Mouse (Mus musculus) gastrocnemius, postnatal 14 days (tissue): ENCODE measurements around the gene Slc26a10. TPM values are rescaled to one million over a fixed set of nuclear protein-coding genes. Genes with fewer than 3 reads are reported as not detected.
"Not testable (repeated sequence)": the region's sequence is repeated elsewhere in the genome, so short reads cannot be mapped to it uniquely, and the experiment has no call there.

ENCODE experiments used
- DNase-seq: peaks from one replicate; pipeline ENCODE4 v3.0.0; 2021; ENCODE audit warnings: mixed read lengths
- intact Hi-C: fragments of 180-260 bp; cut with DNase I; formaldehyde crosslinking; loops from one replicate; pipeline ENCODE4 v1.15.1; 2025; ENCODE audit warnings: low total_unique reads
- total RNA-seq, 2 experiments: library from RNA; stranded (reverse); gene quantifications; 2 replicates each; pipeline ENCODE4 v1.2.3; 2021

Gene Slc26a10
- total RNA-seq, 2 experiments from 2014 or later: 3.7 to 7.6 TPM

DNA sequence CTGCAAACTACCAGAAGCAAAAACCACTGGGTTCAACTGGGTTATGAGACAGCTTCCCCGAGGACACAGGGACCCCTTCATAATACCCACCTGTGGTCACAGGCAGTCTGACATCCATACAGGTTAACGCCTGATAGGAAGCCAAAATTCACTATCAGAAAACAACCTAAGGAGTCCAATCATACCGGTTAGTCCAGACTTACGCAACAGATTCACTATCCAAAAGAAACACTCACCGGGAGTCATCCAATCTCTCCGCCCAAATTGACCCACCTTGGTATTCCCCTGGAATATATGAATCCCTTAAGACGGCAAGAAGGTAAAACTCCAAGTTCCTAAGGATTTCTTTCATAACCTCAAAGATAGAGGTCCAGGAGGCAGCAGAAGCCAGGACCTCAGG lies 35.9 kb downstream of the Slc26a10 start:
- intact Hi-C loops: no loop called here
- DNase-seq: no peak

DNA sequence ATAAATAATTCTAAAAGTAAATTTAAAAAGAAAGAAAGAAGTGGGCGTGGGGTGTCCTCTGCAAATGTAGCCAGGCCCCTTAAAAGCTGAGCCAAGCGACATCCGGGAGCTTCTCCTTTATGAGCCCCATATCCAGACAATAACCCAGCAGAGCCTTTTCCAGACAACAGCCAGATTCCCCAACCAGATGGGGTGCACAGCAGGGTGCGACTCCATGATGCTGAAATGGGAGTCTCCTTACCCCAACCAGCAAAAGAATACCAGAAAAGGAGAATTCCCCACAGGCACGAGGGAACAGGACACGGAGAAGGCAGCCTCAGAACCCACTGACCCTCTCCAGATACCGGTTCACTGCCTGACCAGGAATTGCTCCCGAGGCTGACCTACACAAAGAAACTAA lies 37.2 kb downstream of the Slc26a10 start:
- intact Hi-C loops: no loop called here

DNA sequence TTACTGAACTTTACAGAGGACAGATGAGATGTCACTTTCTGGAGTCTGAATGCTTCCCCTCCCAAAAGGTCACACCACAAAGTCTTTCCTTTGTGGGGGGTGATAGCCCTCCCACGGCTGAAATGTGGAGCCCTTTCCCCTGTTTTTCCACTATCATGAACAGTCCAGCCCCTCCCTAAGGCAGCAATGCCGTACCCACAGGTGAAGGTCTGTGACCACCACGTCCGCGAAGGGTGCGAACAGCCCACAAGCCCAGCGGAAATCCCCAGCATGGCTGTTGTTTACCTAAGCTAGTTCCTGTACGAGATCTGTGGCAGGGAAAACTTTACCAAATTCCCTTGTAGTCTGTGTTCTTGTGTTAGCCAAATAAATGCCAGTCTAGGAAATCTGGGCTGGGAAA lies 38.9 kb downstream of the Slc26a10 start:
- no peak for DNase-seq
- intact Hi-C loops: no loop called here

More for the DNA sequence above, 37.2 kb downstream of the Slc26a10 start:
- no peak for DNase-seq

DNA sequence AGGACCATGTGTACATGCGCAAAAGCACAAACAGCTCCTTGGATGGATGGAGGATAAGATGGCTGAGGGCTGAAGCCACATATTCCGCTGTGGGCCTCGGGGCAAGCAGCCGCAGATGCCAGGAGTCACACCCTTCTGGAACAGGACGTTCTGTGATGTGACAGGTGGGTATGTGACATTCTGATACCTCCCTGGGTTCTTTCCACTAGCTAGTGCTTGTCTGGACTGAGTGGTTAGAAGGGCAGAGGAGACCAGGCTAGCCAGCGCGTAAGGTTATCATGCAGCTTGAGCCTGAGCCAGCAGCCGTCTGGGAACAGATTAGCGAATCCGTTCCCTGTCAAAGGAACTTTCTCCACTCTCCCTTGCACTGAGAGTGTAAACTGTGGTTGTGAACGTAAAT lies 39.5 kb downstream of the Slc26a10 start:
- no peak for DNase-seq
- intact Hi-C loops: no loop called here

DNA sequence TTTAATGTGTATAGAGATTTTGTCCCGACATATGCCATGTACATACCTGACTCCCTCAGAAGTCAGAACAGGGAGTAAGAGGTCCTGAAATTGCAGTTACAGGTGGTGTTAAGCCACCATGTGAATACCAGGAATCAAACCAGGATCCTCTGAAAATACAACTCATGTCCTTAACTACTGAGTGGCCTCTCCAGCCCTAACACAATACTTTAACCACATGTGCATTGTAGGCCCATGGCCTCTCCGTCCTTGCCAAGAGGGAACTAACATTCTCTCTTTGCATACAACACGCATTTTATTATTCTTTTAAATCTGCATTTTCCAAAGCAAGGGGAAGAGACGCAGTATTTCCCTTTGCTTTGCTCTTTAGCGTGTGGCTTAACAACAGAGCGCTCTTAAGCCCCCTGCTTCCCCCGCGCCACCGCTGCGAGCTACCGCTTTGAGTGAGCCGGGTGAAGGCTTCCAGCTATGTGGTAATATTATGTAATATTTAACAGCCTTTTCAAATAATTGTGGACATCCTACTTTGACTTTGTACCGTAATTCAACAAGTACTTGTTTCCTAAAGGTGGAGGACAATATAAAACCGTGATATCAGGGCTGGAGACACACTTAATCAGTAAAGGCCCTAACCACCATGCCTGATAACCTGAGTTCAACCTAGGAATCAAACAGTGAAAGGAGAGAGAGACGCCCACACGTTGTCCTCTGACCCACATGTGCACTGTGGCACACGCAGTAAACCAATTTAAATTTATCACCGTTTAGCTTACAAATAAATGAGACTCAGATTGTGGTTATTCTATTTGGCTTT lies 41.9 kb downstream of the Slc26a10 start:
- DNase-seq: no peak
- intact Hi-C loops: no loop called here

DNA sequence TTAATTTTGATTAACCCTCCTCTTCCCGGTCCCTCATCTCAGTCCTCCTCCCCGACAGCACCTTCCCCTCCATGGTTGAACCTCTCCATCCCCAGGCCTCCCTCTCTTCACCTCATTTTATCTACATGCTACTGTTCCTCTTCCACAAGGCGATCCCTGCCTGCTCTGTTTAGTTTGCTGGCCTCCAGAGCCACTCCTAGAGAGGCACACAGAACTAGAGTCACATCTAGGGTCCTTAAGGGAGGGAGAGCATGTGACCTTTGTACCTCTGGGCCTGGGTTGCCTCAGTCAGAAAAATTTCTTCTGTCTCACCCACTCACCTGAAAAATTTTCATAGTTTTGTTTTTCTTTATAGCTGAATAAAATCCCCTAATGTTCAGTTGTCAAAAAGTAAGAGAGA lies 42.5 kb downstream of the Slc26a10 start:
- intact Hi-C loops: no loop called here
- DNase-seq: no peak

DNA sequence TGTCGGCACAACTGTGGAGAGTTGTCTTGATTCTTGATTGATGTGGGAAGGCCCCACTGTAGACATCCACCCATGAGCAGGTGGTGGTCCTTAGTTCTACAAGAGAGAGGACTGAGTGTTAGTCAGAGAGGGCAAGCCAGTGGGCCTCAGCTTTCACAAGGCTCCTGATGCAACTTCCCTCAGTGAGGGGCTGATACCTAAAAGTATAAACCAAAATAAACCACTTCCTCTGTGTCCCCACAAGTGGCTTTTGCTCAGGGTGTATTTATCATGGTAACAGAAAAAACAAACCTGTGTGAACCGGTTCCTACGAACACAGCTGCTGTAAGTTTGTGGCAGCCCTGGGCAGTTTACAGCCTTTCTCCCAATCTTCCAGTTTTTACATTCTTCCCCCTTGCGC lies 43.9 kb downstream of the Slc26a10 start:
- DNase-seq: no peak
- intact Hi-C loops: no loop called here

DNA sequence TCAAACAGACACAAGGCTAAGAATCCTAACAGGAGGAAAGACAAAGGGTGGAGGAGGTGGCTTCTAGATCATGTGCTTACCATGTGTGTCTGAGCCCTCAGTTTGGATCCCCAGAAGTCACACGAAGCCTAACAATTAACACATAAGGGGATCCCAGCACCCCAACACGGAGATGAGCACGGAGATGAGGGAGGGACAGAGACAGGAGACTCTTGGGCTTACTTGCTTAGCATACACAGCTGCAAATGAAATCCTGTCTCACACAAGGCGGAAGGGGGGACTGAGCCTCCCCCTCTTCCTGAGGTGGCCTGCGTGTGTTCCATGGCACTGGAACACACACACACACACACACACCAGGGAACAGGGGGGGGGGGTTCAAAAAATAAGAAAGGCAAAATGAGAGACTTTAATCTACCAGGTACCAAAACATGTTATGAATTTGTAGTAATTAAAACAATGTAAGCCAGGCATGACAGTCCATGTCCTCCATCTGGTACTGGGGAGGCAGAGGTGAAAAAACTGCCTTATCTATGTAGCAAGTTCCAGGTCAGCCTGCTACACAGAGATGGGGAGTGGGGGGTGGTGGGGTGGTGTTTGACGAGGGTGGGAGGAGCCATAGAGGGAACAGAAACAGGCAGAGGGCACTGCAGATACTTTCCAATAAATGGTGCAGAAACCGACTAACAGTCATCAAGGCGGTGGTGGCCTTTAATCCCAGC lies 45.2 kb downstream of the Slc26a10 start:
- intact Hi-C loops: no loop called here
- DNase-seq: no peak

DNA sequence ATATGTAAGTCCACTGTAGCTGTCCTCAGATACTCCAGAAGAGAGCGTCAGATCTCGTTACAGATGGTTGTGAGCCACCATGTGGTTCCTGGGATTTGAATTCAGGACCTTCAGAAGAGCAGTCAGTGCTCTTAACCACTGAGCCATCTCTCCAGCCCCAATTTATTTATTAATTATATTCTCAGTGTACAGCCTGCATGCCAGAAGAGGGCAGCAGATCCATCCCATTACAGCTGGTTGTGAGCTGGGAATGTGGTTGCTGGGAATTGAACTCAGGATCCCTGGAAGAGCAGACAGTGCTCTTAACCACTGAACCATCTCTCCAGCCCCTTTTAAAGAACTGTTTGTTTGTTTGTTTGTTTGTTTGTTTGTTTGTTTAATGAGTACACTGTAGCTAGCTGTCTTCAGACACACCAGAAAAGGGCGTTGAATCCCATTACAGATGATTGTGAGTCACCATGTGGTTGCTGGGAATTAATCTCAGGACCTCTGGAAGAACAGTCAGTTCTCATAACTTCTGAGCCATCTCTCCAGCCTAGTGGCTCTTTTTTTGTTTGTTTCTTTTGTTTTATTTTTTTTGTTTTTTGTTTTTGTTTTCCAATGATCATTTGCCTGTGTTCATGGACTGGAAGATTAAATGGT lies 45.9 kb downstream of the Slc26a10 start:
- intact Hi-C loops: not testable (repeated sequence)

DNA sequence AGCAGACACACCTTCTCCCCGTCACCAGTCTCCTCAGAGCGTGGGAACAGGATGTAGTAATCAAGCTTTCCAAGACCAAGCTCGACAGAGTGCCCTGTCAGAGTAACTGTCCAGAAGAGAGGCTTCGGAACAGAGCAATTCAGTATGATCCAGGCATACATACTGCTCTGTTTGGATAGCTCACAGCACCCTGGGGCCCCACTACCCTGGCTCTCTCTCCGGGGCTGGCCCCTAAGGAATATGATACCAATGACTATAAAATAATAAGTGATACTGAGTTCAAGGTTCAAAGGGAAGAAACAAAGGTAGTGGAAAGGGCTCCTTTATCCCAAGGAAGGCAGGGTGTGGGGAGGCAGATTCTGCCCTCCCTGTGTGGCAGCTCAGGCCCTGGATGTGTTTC lies 48.0 kb downstream of the Slc26a10 start:
- no peak for DNase-seq
- intact Hi-C loops: no loop called here

More for the DNA sequence above, 45.9 kb downstream of the Slc26a10 start:
- DNase-seq: not testable (repeated sequence)

DNA sequence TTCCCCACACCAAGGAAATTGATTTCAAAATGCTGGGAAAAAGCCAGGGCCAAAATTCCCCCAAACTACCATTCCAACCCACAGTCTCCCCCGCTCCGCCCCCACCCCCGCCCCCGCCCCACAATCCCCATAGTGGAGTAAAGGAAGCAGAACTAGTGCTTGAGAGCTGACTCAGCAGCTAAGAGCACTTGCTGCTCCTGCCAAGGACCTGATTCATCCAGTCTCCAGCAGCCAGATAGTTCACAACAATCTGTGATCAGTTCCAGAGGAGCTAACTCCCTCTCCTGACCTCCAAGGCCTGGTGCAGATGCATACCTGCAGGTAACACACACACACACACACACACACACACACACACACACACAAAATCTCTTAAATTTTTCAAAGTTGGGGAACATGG lies 51.0 kb downstream of the Slc26a10 start:
- intact Hi-C loops: no loop called here
- DNase-seq: no peak

DNA sequence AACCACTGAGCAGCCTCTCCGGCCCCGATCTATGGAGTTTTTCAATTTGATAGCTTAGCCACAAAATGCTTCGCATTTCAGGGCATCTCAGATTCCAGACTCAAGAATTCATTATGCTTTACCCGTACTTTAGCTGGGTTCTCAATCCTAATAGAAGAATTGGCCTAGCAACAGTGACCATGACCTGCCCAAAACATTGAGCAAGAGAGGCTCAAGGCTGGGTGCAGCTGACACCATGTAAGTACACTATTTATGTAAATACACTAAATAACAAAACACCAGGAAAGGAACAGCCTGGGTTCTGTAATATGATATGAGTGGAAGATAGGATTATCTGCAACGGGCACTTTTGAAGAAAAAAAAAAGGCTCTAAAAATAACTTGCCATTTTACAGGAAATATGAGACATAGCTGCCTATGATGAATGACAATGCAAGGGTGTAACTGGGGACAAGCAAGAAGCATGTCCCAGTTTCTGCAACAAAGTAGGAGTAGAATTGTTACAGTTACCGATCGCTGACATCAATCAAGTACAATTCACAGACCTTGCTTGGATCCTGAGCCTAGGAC lies 52.6 kb downstream of the Slc26a10 start:
- intact Hi-C loops: no loop called here
- DNase-seq: no peak

DNA sequence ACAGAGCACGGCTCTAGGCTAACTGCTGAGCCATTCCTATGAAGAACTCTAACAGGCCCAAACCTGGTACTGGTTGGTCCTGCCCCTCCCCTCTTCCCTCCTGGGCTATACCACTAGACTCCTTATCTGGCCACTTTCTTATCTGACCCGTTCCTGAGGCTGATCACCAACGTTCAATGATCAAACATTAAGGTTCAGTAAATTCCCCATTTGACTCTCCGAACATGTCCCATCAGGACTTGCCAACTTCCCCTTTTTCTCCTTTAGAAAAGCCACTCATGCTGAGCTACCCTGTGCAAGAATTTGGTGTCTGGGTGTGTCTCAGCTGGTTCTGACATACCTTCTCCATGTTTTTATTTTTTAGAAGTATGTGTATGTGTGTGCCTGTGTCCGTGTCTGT lies 53.9 kb downstream of the Slc26a10 start:
- DNase-seq: no peak
- intact Hi-C loops: no loop called here

DNA sequence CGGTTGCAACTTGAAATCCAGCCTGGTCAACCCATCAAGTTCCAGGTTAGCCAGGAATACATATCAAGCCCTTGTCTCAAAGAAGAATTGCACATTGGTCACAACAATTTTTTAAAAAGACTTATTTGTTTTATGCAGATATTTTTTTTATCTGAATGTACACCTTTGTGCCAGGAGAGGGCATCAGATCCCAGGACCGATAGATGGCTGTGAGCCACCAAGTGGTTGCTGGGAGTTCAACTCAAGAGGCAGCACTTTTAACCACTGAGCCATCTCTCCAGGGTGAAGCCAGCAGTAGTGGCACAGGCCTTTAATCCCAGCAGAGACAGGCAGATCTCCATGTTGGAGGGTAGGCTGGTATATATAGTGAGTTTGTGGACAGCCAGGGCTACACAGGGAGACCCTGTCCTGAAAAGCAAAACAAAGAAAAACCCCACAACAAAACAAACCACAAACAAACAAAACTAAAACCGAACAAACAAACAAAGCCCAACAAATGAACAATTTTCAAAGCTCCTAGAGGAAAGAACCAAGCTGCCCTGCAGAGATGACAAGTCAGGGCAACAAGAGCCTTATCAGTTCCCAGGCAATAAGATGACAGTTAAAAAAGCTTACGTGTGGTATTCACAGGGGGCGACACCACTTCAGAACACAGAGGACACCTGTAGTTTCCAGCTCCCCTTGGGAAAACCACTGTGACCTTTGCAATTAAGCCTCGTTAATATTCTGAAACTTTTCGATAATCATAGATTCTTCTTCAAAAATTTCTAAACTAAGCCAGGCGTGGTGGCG lies 55.0 kb downstream of the Slc26a10 start:
- DNase-seq: no peak
- intact Hi-C loops: no loop called here

DNA sequence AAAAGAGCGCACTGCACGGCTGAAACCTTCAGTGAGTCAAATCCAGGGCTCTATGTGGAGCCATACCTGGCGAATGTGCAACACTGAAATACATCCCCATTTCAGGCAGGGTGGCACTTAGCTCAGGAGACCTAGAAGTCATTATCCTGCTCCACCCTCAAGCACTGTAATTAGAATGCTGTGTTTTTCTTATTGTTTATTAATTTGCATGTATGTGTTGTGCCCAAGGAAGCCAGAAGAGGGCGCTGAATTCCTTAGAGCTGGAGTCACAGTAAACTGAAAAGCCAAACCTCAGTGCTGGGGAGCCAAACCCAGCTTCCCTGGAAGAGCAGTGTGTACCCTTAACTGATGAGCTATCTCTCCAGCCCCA lies 57.0 kb downstream of the Slc26a10 start:
- intact Hi-C loops: no loop called here
- peak; percentile 44 for DNase-seq

DNA sequence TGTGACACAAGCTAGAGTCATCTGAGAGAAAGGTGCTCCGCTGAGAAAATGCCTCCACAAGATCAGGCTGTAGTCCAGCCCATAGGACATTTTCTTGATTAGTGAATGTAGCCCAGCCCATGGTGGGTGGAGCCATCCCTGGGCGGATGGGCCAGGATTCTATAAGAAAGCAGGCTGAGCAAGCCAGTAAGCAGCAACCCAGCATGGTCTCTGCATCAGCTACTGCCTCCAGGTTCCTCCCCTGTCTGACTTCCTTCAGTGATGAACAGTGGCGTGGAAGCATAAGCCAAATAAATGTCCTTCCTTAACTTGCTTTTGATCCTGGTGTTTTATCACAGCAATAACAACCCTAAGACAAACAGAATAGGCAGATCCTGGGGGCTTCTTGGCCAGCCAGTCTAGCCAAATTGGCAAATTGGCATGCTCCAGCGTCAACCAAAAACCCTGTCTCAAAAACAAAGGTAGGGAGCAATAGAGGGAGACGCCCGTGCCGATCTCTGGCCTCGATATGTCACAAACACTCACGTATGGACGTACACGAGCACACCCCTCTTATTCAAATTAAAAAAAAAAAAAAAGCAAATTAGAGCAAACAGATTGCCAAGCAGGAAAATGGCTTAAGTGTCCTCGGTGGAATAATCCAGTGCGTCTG lies 57.5 kb downstream of the Slc26a10 start:
- no peak for DNase-seq
- intact Hi-C loops: no loop called here

DNA sequence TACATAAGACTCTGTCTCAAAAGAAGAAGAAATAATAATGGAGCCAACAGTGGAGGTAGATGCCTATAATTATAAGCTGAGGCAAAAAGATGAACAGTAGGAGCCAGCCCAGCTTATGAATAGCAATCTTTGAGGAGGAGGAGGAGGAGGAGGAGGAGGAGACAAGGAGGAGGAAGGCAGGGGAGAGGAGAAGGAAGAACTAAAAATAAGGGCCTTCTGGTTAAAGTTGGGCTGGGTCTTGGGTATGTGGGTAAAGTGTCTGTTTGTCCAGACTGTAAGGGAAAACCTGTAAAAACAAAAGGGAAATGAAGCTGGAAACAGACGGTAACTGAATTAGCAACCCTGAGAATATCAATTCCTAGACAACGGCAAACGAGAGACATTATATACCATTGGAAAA lies 58.4 kb downstream of the Slc26a10 start:
- intact Hi-C loops: no loop called here
- no peak for DNase-seq
